13 mouse cellular contexts compared by ENCODE assay signal in genomic region chr11:57833296-57833977, GRCm38 (mm10). TPM values are rescaled to one million over a fixed set of nuclear protein-coding genes. Genes with fewer than 3 reads are reported as not detected.
DNase-seq lines count a peak whose midpoint lies in the region; ATAC-seq lines count a peak whose summit lies in the region.
"Had no signal": no experiment of that assay in that cellular context is flagged by ENCODE, and none has a peak within 500 bp of the region (broad histone marks: within the 10 kb centered on the region; RNA-seq: fewer than 3 reads in every experiment).

No protein-coding gene starts in this region.

- 13% methylated on average over 30 of the region's 30 CpGs for WGBS in heart, embryonic 15.5 days
- 2% methylated on average over 30 of the region's 30 CpGs for WGBS in neural tube, embryonic 15.5 days
- WGBS in intestine, embryonic 16.5 days = 15% methylated on average over 30 of the region's 30 CpGs

- peak overlapping the region; percentile 78 for H3K27ac ChIP-seq in heart, embryonic 15.5 days
- H3K27ac ChIP-seq in neural tube, embryonic 15.5 days (replicated peaks) = no peak overlapping the region
- peak overlapping the region; percentile 58 for H3K27ac ChIP-seq in intestine, embryonic 16.5 days (ENCODE audit: low read length)
- H3K27ac ChIP-seq: layer of hippocampus, adult 2 months had no signal

- H3K9me3 ChIP-seq in heart, embryonic 15.5 days (replicated peaks) = no peaks in the 10 kb centered on the region
- no peaks in the 10 kb centered on the region for H3K9me3 ChIP-seq in neural tube, embryonic 15.5 days (replicated peaks)
- H3K9me3 ChIP-seq in intestine, embryonic 16.5 days (ENCODE audit: control insufficient read depth, low read length) = no peaks in the 10 kb centered on the region

- H3K4me1 ChIP-seq in heart, embryonic 15.5 days (replicated peaks) = peaks cover 36% of the 10 kb centered on the region
- peaks cover 35% of the 10 kb centered on the region for H3K4me1 ChIP-seq in neural tube, embryonic 15.5 days
- peaks cover 17% of the 10 kb centered on the region for H3K4me1 ChIP-seq in intestine, embryonic 16.5 days (ENCODE audit: control insufficient read depth, insufficient read depth, low read length)

- peak overlapping the region; percentile 27 for H3K4me3 ChIP-seq in heart, embryonic 15.5 days
- no peak overlapping the region for H3K4me3 ChIP-seq in neural tube, embryonic 15.5 days (replicated peaks)
- peak overlapping the region; percentile 34 for H3K4me3 ChIP-seq in intestine, embryonic 16.5 days (ENCODE audit: low read length)
- H3K4me3 ChIP-seq: layer of hippocampus, adult 2 months had no signal

- DNase-seq in heart, adult 18-20 months = no peak
- DNase-seq in neural tube, embryonic 10.5 days (ENCODE audit: extremely low spot score, low spot score) = peak; percentile 60
- no peak for DNase-seq in cerebellum, postnatal 14 days
- no peak for DNase-seq in testis, postnatal 10 days (ENCODE audit: low spot score)
- DNase-seq: cerebellum, adult 9-10 months; gastrocnemius, postnatal 25 days; right cerebral cortex, adult 18-20 months had no signal

- H3K27me3 ChIP-seq in heart, embryonic 15.5 days = peaks cover 92% of the 10 kb centered on the region
- peaks cover 85% of the 10 kb centered on the region for H3K27me3 ChIP-seq in neural tube, embryonic 15.5 days (replicated peaks)
- H3K27me3 ChIP-seq in intestine, embryonic 16.5 days (replicated peaks; ENCODE audit: control insufficient read depth, insufficient read depth, low read length) = peaks cover 63% of the 10 kb centered on the region

- H3K4me2 ChIP-seq in heart, embryonic 15.5 days = peak overlapping the region; percentile 55
- no peak overlapping the region for H3K4me2 ChIP-seq in neural tube, embryonic 15.5 days
- peak overlapping the region; percentile 30 for H3K4me2 ChIP-seq in intestine, embryonic 16.5 days (ENCODE audit: low read depth, low read length)

- ATAC-seq in heart, embryonic 15.5 days (replicated peaks; ENCODE audit: insufficient number of reproducible peaks, insufficient read depth, low FRiP score, low read depth) = no peak
- no peak for ATAC-seq in neural tube, embryonic 15.5 days (ENCODE audit: low FRiP score)
- ATAC-seq in intestine, embryonic 16.5 days = no peak
- ATAC-seq: inflammation-experienced regulatory T-cells, adult 6 months had no signal

- no peaks in the 10 kb centered on the region for H3K36me3 ChIP-seq in heart, embryonic 15.5 days
- H3K36me3 ChIP-seq in neural tube, embryonic 15.5 days = no peaks in the 10 kb centered on the region
- no peaks in the 10 kb centered on the region for H3K36me3 ChIP-seq in intestine, embryonic 16.5 days (ENCODE audit: control insufficient read depth, insufficient read depth, low read length)

- peak overlapping the region; percentile 41; the same call in 1 of the 2 replicates for H3K9ac ChIP-seq in heart, embryonic 15.5 days
- no peak overlapping the region for H3K9ac ChIP-seq in neural tube, embryonic 15.5 days (replicated peaks)
- H3K9ac ChIP-seq in intestine, embryonic 16.5 days (ENCODE audit: low read depth, low read length) = peak overlapping the region; percentile 45

RNA-seq across cellular contexts. Expression of gene Hand1, which starts 0.8 kb away (rescaled TPM):
- polyA plus RNA-seq in heart, embryonic 15.5 days (2015; fragmentation: Nextera tagmentation; extraction: Ambion mirVana) = 11.4 and 13.9 TPM in 2 replicates
- total RNA-seq in heart, adult 18-20 months (2021) = not detected
- polyA plus RNA-seq in neural tube, embryonic 15.5 days (2015; fragmentation: Nextera tagmentation; extraction: Ambion mirVana) = 4.2 TPM in 1 of 2 replicates, not detected in the other
- 22.0 and 23.0 TPM in 2 replicates for polyA plus RNA-seq in intestine, embryonic 16.5 days (2015; fragmentation: Nextera tagmentation; extraction: Ambion mirVana)
- total RNA-seq: gastrocnemius, postnatal 25 days; layer of hippocampus, adult 2 months; left cerebral cortex, postnatal 14 days had no signal
- polyA plus RNA-seq: inflammation-experienced regulatory T-cells, adult 6 months had no signal

RNA-seq across cellular contexts. Expression of gene Sap30l, which starts 32.0 kb away (rescaled TPM):
- 8.9 and 10.0 TPM in 2 replicates for polyA plus RNA-seq in heart, embryonic 15.5 days (2015; fragmentation: Nextera tagmentation; extraction: Ambion mirVana)
- total RNA-seq in heart, adult 18-20 months (2021) = 10 to 100 TPM; 48.5 to 51.8 TPM
- 9.7 and 12.4 TPM in 2 replicates for polyA plus RNA-seq in neural tube, embryonic 15.5 days (2015; fragmentation: Nextera tagmentation; extraction: Ambion mirVana)
- polyA plus RNA-seq in intestine, embryonic 16.5 days (2015; fragmentation: Nextera tagmentation; extraction: Ambion mirVana) = 5.9 and 6.7 TPM in 2 replicates
